Mouse (Mus musculus): ENCODE data around the gene Gab2.

Gab2 gene

GRCm38 (mm10) chr7:97085291-97085690 is 3.9 kb downstream of the Gab2 start:
- in situ Hi-C loops (cut with MboI; ENCODE audit: low pct_unique_long_range_greater_than_20kb in 1 of 2, low sequenced_read_pairs in 2 of 2, unreplicated experiment in 1 of 2) = loop anchor here (10.0 kb wide), 2 partner anchors 110 to 220 kb away; no protein-coding TSS in a partner anchor

- in situ Hi-C loops (cut with MboI; ENCODE audit: low pct_unique_long_range_greater_than_20kb in 1 of 2, low sequenced_read_pairs in 2 of 2, unreplicated experiment in 1 of 2) = no loop called here
These were observed 12.9 kb downstream of the Gab2 start for GRCm38 (mm10) chr7:97094241-97094640.

- in situ Hi-C loops (cut with MboI; ENCODE audit: low pct_unique_long_range_greater_than_20kb in 1 of 2, low sequenced_read_pairs in 2 of 2, unreplicated experiment in 1 of 2) = no loop called here
These were observed 26.7 kb downstream of the Gab2 start for GRCm38 (mm10) chr7:97108119-97108518.

- in situ Hi-C loops (cut with MboI; ENCODE audit: low pct_unique_long_range_greater_than_20kb in 1 of 2, low sequenced_read_pairs in 2 of 2, unreplicated experiment in 1 of 2) = no loop called here
These were observed 47.6 kb downstream of the Gab2 start for GRCm38 (mm10) chr7:97128949-97129348.

- in situ Hi-C loops (cut with MboI; ENCODE audit: low pct_unique_long_range_greater_than_20kb in 1 of 2, low sequenced_read_pairs in 2 of 2, unreplicated experiment in 1 of 2) = no loop called here
These were observed 55.1 kb downstream of the Gab2 start for GRCm38 (mm10) chr7:97136453-97136852.

GRCm38 (mm10) chr7:97151082-97151813 is 69.9 kb downstream of the Gab2 start:
- in situ Hi-C loops (cut with MboI; ENCODE audit: low pct_unique_long_range_greater_than_20kb in 1 of 2, low sequenced_read_pairs in 2 of 2, unreplicated experiment in 1 of 2) = no loop called here

- in situ Hi-C loops (cut with MboI; ENCODE audit: low pct_unique_long_range_greater_than_20kb in 1 of 2, low sequenced_read_pairs in 2 of 2, unreplicated experiment in 1 of 2) = no loop called here
These were observed 73.5 kb downstream of the Gab2 start for GRCm38 (mm10) chr7:97154756-97155487.

- in situ Hi-C loops (cut with MboI; ENCODE audit: low pct_unique_long_range_greater_than_20kb in 1 of 2, low sequenced_read_pairs in 2 of 2, unreplicated experiment in 1 of 2) = no loop called here
These were observed 82.9 kb downstream of the Gab2 start for GRCm38 (mm10) chr7:97164261-97164660.

GRCm38 (mm10) chr7:97171089-97171488 is 89.7 kb downstream of the Gab2 start:
- in situ Hi-C loops (cut with MboI; ENCODE audit: low pct_unique_long_range_greater_than_20kb in 1 of 2, low sequenced_read_pairs in 2 of 2, unreplicated experiment in 1 of 2) = no loop called here

- in situ Hi-C loops (cut with MboI; ENCODE audit: low pct_unique_long_range_greater_than_20kb in 1 of 2, low sequenced_read_pairs in 2 of 2, unreplicated experiment in 1 of 2) = no loop called here
These were observed 90.3 kb downstream of the Gab2 start for GRCm38 (mm10) chr7:97171719-97172118.

- in situ Hi-C loops (cut with MboI; ENCODE audit: low pct_unique_long_range_greater_than_20kb in 1 of 2, low sequenced_read_pairs in 2 of 2, unreplicated experiment in 1 of 2) = no loop called here
These were observed 90.7 kb downstream of the Gab2 start for GRCm38 (mm10) chr7:97172126-97172525.

GRCm38 (mm10) chr7:97181931-97182330 is 100.5 kb downstream of the Gab2 start:
- in situ Hi-C loops (cut with MboI; ENCODE audit: low pct_unique_long_range_greater_than_20kb in 1 of 2, low sequenced_read_pairs in 2 of 2, unreplicated experiment in 1 of 2) = no loop called here

GRCm38 (mm10) chr7:97183426-97183825 is 102.0 kb downstream of the Gab2 start:
- in situ Hi-C loops (cut with MboI; ENCODE audit: low pct_unique_long_range_greater_than_20kb in 1 of 2, low sequenced_read_pairs in 2 of 2, unreplicated experiment in 1 of 2) = no loop called here

- in situ Hi-C loops (cut with MboI; ENCODE audit: low pct_unique_long_range_greater_than_20kb in 1 of 2, low sequenced_read_pairs in 2 of 2, unreplicated experiment in 1 of 2) = no loop called here
These were observed 102.6 kb downstream of the Gab2 start for GRCm38 (mm10) chr7:97184005-97184404.

- in situ Hi-C loops (cut with MboI; ENCODE audit: low pct_unique_long_range_greater_than_20kb in 1 of 2, low sequenced_read_pairs in 2 of 2, unreplicated experiment in 1 of 2) = no loop called here
These were observed 106.1 kb downstream of the Gab2 start for GRCm38 (mm10) chr7:97187387-97188081.

GRCm38 (mm10) chr7:97189116-97189515 is 107.7 kb downstream of the Gab2 start:
- in situ Hi-C loops (cut with MboI; ENCODE audit: low pct_unique_long_range_greater_than_20kb in 1 of 2, low sequenced_read_pairs in 2 of 2, unreplicated experiment in 1 of 2) = no loop called here

- in situ Hi-C loops (cut with MboI; ENCODE audit: low pct_unique_long_range_greater_than_20kb in 1 of 2, low sequenced_read_pairs in 2 of 2, unreplicated experiment in 1 of 2) = no loop called here
These were observed 122.5 kb downstream of the Gab2 start for GRCm38 (mm10) chr7:97203907-97204306.

GRCm38 (mm10) chr7:97208811-97209549 is 127.6 kb downstream of the Gab2 start:
- in situ Hi-C loops (cut with MboI; ENCODE audit: low pct_unique_long_range_greater_than_20kb in 1 of 2, low sequenced_read_pairs in 2 of 2, unreplicated experiment in 1 of 2) = no loop called here

All from mouse embryonic stem cell (cell line).